Mouse (Mus musculus) cerebellum, adult 2 months (tissue): ENCODE results near the gene Dennd1a.

ENCODE experiments used
- CTCF ChIP-seq: fragments of 200-500 bp; IDR thresholded peaks from 2 replicates; pipeline ENCODE4 v1.5.1; 2011; ENCODE audit warnings: low read depth, mild to moderate bottlenecking, control low read depth, low read length, moderate library complexity, borderline replicate concordance; ENCODE audit not compliant: insufficient read depth
- POLR2A ChIP-seq: fragments of 200-500 bp; IDR thresholded peaks from 2 replicates; pipeline ENCODE4 v1.6.1; 2011; ENCODE audit warnings: low read length, control low read depth, borderline replicate concordance; ENCODE audit not compliant: insufficient read depth

GRCm38 (mm10) chr2:37908721-37909506 lies 378.3 kb downstream of the Dennd1a start:
- TF ChIP-seq POLR2A (no peak), CTCF (no peak)
